Mouse (Mus musculus) liver, postnatal 0 days (tissue): ENCODE results near the gene Gna11. TPM values are rescaled to one million over a fixed set of nuclear protein-coding genes. Genes with fewer than 3 reads are reported as not detected.
A peak's percentile ranks its signal among the peaks of the same experiment; 100 is the strongest.

Experiments used
- ATAC-seq: fragments of 200-750 bp; cut with Nextera tagmentation; 2 replicates; pipeline ENCODE4 v1.8.0; 2017; ENCODE audit warnings: mild to moderate bottlenecking, moderate library complexity
- DNase-seq: peaks from one replicate; pipeline ENCODE4 v3.0.0-alpha.2; 2016
- H3K27ac ChIP-seq: fragments of 300-500 bp; sonication (generic); 2 replicates; pipeline ENCODE4 v1.5.1; 2014; ENCODE audit warnings: antibody characterized with exemption, moderate library complexity, mild to moderate bottlenecking, low read depth
- H3K27me3 ChIP-seq: fragments of 300-500 bp; sonication (generic); 2 replicates; pipeline ENCODE4 v1.6.1; 2014; ENCODE audit warnings: low read length, control low read depth, mixed read lengths; ENCODE audit not compliant: insufficient read depth
- H3K36me3 ChIP-seq: fragments of 300-500 bp; sonication (generic); replicated peaks from 2 replicates; pipeline ENCODE4 v1.6.1; 2014; ENCODE audit warnings: mild to moderate bottlenecking, control low read depth, low read length, moderate library complexity, mixed read lengths; ENCODE audit not compliant: insufficient read depth
- H3K4me1 ChIP-seq: fragments of 300-500 bp; sonication (generic); 2 replicates; pipeline ENCODE4 v1.6.1; 2014; ENCODE audit warnings: antibody characterized with exemption, mild to moderate bottlenecking, control low read depth; ENCODE audit not compliant: insufficient read depth
- H3K4me2 ChIP-seq: fragments of 300-500 bp; sonication (generic); 2 replicates; pipeline ENCODE4 v1.6.1; 2014; ENCODE audit warnings: low read depth, mild to moderate bottlenecking, low read length, moderate library complexity, mixed read lengths
- H3K4me3 ChIP-seq: fragments of 300-500 bp; sonication (generic); 2 replicates; pipeline ENCODE4 v1.5.1; 2014; ENCODE audit warnings: low read depth, low read length
- H3K9ac ChIP-seq: fragments of 300-500 bp; sonication (generic); replicated peaks from 2 replicates; pipeline ENCODE4 v1.6.1; 2014; ENCODE audit warnings: mild to moderate bottlenecking, moderate library complexity
- H3K9me3 ChIP-seq: fragments of 300-500 bp; sonication (generic); 2 replicates; pipeline ENCODE4 v1.6.1; 2016; ENCODE audit warnings: mild to moderate bottlenecking, control low read depth, low read length, mixed read lengths
- CTCF ChIP-seq: sonication (generic); IDR thresholded peaks from 2 replicates; pipeline ENCODE4 v1.5.1; 2016; ENCODE audit warnings: antibody characterized with exemption, low read depth
- EP300 ChIP-seq: IDR thresholded peaks from 2 replicates; pipeline ENCODE4 v1.6.1; 2016; ENCODE audit warnings: antibody characterized with exemption, low read depth, mild to moderate bottlenecking
- WGBS: fragments of 180-500 bp; shearing (Covaris S2); extraction: QIAGEN DNeasy Blood & Tissue Kit; methylation state at CpG from one replicate; pipeline ENCODE4 v1.1.7; 2014; ENCODE audit not compliant: insufficient replicate concordance; 5-methylcytosine and 5-hydroxymethylcytosine counted together
- microRNA-seq: library from miRNA; unstranded; fragments of <30 nt; microRNA quantifications from one replicate; pipeline ENCODE4, GENCODE M21; 2016
- polyA plus RNA-seq: library from polyadenylated mRNA; unstranded; fragments of >200 nt; fragmentation: Nextera tagmentation; extraction: Ambion mirVana; gene quantifications from 2 replicates; pipeline ENCODE4 v1.2.1, GENCODE M21; 2015

The Gna11 gene
- polyA plus RNA-seq, 1 experiment from 2014 or later: 18.3 TPM

GRCm38 (mm10) chr10:81481605-81482532 lies 63.1 kb downstream of the Gna11 start:
- Histone ChIP-seq H3K9me3 (no peaks in the 10 kb centered on the region), H3K9ac (no peak overlapping the region), H3K27me3 (peaks cover 36% of the 10 kb centered on the region), H3K4me3 (peak overlapping the region; percentile 39), H3K4me2 (peak overlapping the region; percentile 75), H3K36me3 (peaks cover 5% of the 10 kb centered on the region), H3K27ac (no peak overlapping the region), H3K4me1 (peaks cover 7% of the 10 kb centered on the region)
- DNase-seq (no peak), ATAC-seq (0 out of 2 replicates have a peak, but pooled peaks have one; percentile 4)
- TF ChIP-seq EP300: no peak
- TF ChIP-seq CTCF: no peak
- 6% methylated on average over 33 of the region's 35 CpGs for WGBS

Small RNAs within 50 kb of the gene (microRNA-seq; reads per million reads assigned to microRNA genes)
- gene Gm25595: not detected

Other genes with a start within 250 kb of the Gna11 start
- gene Cactin, start 224.1 kb downstream of the Gna11 start, polyA plus RNA-seq: 12.4 and 12.9 TPM in 2 replicates
- gene Tbxa2r, start 216.5 kb downstream of the Gna11 start, polyA plus RNA-seq: 5.2 and 5.4 TPM in 2 replicates
- 0.02 and 0.08 TPM in 2 replicates for gene Gipc3, start 201.9 kb downstream of the Gna11 start, polyA plus RNA-seq
- gene Hmg20b, start 194.7 kb downstream of the Gna11 start, polyA plus RNA-seq: 26.4 and 27.1 TPM in 2 replicates
- gene Mfsd12, start 187.7 kb downstream of the Gna11 start, polyA plus RNA-seq: 6.8 and 7.9 TPM in 2 replicates
- gene 4930404N11Rik, start 179.4 kb downstream of the Gna11 start, polyA plus RNA-seq: 0.71 and 0.94 TPM in 2 replicates
- 69.7 and 74.6 TPM in 2 replicates for gene Fzr1, start 166.7 kb downstream of the Gna11 start, polyA plus RNA-seq
- gene Dohh, start 160.8 kb downstream of the Gna11 start, polyA plus RNA-seq: 39.3 and 42.1 TPM in 2 replicates
- gene Gm48551, start 160.7 kb downstream of the Gna11 start, polyA plus RNA-seq: 0.40 and 0.70 TPM in 2 replicates
- gene Gm48552, start 156.2 kb downstream of the Gna11 start, polyA plus RNA-seq: not detected in 2 replicates
- gene Smim24, start 152.1 kb downstream of the Gna11 start, polyA plus RNA-seq: 1.7 and 2.0 TPM in 2 replicates
- gene Nfic, start 89.6 kb downstream of the Gna11 start, polyA plus RNA-seq: 19.6 and 21.1 TPM in 2 replicates
- not detected in 2 replicates for gene Celf5, start 62.5 kb downstream of the Gna11 start, polyA plus RNA-seq
- 29.2 and 30.6 TPM in 2 replicates for gene Ncln, start 48.8 kb downstream of the Gna11 start, polyA plus RNA-seq
- gene S1pr4, start 45.1 kb downstream of the Gna11 start, polyA plus RNA-seq: 6.3 and 7.4 TPM in 2 replicates
- 4.0 and 4.4 TPM in 2 replicates for gene Gna15, start 21.0 kb downstream of the Gna11 start, polyA plus RNA-seq
- gene Aes, start 14.3 kb upstream of the Gna11 start, polyA plus RNA-seq: 256 and 266 TPM in 2 replicates
- 1.2 and 2.2 TPM in 2 replicates for gene Tle2, start 29.4 kb upstream of the Gna11 start, polyA plus RNA-seq
- 2.9 and 3.0 TPM in 2 replicates for gene Tle6, start 55.9 kb upstream of the Gna11 start, polyA plus RNA-seq
- gene BC025920, start 61.1 kb upstream of the Gna11 start, polyA plus RNA-seq: 0.13 TPM in 2 replicates
- 4.5 and 6.1 TPM in 2 replicates for gene Sirt6, start 82.6 kb upstream of the Gna11 start, polyA plus RNA-seq
- 1.8 and 2.1 TPM in 2 replicates for gene Ankrd24, start 83.3 kb upstream of the Gna11 start, polyA plus RNA-seq
- gene Gm10778, start 103.9 kb upstream of the Gna11 start, polyA plus RNA-seq: 1.1 and 1.2 TPM in 2 replicates
- gene Zfp433, start 159.6 kb upstream of the Gna11 start, polyA plus RNA-seq: 3.1 and 4.5 TPM in 2 replicates
- gene Gm3055, start 226.0 kb upstream of the Gna11 start, polyA plus RNA-seq: 0.51 and 0.54 TPM in 2 replicates